Mouse (Mus musculus): ENCODE data around the gene Pprc1. TPM values are rescaled to one million over a fixed set of nuclear protein-coding genes. Genes with fewer than 3 reads are reported as not detected.

Gene Pprc1
- polyA plus RNA-seq, 1 experiment from 2014 or later, result 13.7 TPM

- 4% methylated on average over 13 of the region's 13 CpGs for WGBS (ENCODE audit: insufficient replicate concordance)
- Histone ChIP-seq H3K36me3 (ENCODE audit: control insufficient read depth, insufficient read depth) (peaks cover 33% of the 10 kb centered on the region), H3K9me3 (replicated peaks; ENCODE audit: control insufficient read depth, low read length) (no peaks in the 10 kb centered on the region), H3K27me3 (ENCODE audit: control insufficient read depth, insufficient read depth, low read depth, low read length) (no peaks in the 10 kb centered on the region), H3K4me3 (ENCODE audit: low read depth, low read length) (peak overlapping the region; percentile 85), H3K27ac (ENCODE audit: low read length) (peak overlapping the region; percentile 81), H3K9ac (ENCODE audit: low read depth, low read length) (peak overlapping the region; percentile 90), H3K4me2 (ENCODE audit: low read depth, low read length) (peak overlapping the region; percentile 96), H3K4me1 (ENCODE audit: control insufficient read depth, low read depth, low read length) (peaks cover 61% of the 10 kb centered on the region)
- ATAC-seq (ENCODE audit: low read depth), result no peak
Measured at GRCm38 (mm10) chr19:46037925-46038850, 6.5 kb upstream of the Pprc1 start.

DNA sequence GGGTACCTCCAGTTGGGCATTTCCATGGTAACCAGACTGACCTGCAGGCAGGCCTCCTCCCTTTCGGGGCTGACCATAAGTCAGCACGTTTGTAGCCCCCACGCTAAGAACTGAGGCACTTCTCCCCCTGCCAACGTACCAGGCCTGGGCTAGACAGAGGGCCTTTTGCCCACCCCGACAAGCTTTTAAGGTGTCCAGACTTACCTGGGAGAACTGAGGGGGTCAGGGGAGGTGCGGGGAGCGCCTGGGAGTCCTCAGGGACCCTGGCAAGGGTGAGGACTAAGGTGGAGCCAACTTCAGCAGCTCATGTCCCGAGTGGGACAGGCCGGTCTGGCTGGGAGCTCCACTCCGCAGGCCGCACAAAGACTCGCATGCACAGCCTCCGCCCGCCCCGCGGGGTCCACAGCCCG is 5.8 kb upstream of the Pprc1 start:
- Histone ChIP-seq H3K9me3 (replicated peaks; ENCODE audit: control insufficient read depth, low read length) (no peaks in the 10 kb centered on the region), H3K4me1 (ENCODE audit: control insufficient read depth, low read depth, low read length) (peaks cover 68% of the 10 kb centered on the region), H3K4me2 (ENCODE audit: low read depth, low read length) (peak overlapping the region; percentile 96), H3K4me3 (ENCODE audit: low read depth, low read length) (peak overlapping the region; percentile 85), H3K9ac (ENCODE audit: low read depth, low read length) (peak overlapping the region; percentile 90), H3K36me3 (ENCODE audit: control insufficient read depth, insufficient read depth) (peaks cover 26% of the 10 kb centered on the region), H3K27ac (ENCODE audit: low read length) (peak overlapping the region; percentile 81), H3K27me3 (ENCODE audit: control insufficient read depth, insufficient read depth, low read depth, low read length) (no peaks in the 10 kb centered on the region)
- 0% methylated on average over 15 of the region's 17 CpGs for WGBS (ENCODE audit: insufficient replicate concordance)
- ATAC-seq (ENCODE audit: low read depth), result peak; percentile 14; the same call in 1 of the 2 replicates

DNA sequence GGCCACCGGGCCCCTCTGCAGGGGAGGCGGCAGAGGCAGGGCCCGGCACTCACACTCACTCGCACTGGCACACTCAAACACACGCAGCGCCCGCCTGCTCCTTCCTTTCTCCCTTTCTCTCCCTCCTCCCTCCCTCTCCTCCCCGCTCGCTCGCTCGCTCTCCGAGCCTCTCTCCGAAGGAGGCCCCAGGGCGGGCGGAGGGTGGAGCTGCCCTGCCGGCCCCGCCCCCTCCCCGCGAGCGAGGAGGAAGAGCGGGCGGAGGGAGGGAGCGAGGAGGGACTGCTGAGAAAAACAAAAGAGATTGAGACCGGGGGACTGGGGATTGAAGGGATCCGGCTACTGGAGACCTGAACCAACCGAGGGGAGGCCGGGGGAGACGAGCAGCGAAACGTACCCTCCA is 5.2 kb upstream of the Pprc1 start:
- Histone ChIP-seq H3K27me3 (ENCODE audit: control insufficient read depth, insufficient read depth, low read depth, low read length) (no peaks in the 10 kb centered on the region), H3K27ac (ENCODE audit: low read length) (peak overlapping the region; percentile 81), H3K36me3 (ENCODE audit: control insufficient read depth, insufficient read depth) (peaks cover 20% of the 10 kb centered on the region), H3K4me3 (ENCODE audit: low read depth, low read length) (peak overlapping the region; percentile 85), H3K9me3 (replicated peaks; ENCODE audit: control insufficient read depth, low read length) (no peaks in the 10 kb centered on the region), H3K4me2 (ENCODE audit: low read depth, low read length) (peak overlapping the region; percentile 96), H3K4me1 (ENCODE audit: control insufficient read depth, low read depth, low read length) (peaks cover 74% of the 10 kb centered on the region), H3K9ac (ENCODE audit: low read depth, low read length) (peak overlapping the region; percentile 90)
- ATAC-seq (ENCODE audit: low read depth), result peak; percentile 83
- WGBS (ENCODE audit: insufficient replicate concordance), result 2% methylated on average over 25 of the region's 30 CpGs

DNA sequence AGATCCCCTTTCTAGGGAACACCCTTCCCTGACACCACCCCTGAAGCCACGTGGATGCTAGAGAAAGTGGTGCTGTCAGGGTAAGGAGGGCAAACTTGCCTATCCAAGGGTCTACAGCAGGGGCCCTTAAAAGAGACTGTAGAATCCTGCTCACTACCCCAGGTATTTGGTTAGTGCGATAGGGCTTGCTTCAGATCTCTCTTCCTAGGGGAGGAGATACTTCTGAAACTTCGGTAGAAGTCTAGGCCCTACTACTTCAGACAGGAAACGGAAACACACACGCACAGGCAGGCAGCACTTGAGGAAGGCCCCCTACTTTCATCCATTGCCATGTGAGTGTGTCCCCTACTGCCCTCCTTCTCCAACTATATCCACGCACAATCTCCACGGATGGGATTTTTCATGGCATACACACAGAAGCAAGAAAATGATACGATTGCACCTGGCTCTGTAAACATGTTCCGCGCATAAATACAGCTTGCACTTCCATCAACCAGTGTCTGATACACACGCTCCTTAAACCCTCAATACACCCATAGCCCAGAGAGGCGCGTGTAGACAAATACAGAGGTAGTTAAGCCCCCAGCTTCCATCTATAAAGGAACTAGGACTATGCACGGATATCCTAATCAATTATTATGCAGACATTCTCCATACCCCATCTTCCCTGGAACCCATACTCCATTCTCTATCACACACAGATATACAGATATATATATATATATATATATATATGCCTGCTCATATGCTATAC is 4.4 kb upstream of the Pprc1 start:
- WGBS (ENCODE audit: insufficient replicate concordance), result 27% methylated on average over 14 of the region's 14 CpGs
- peak overlapping the region; percentile 81 for H3K27ac ChIP-seq (ENCODE audit: low read length)
- peak overlapping the region; percentile 85 for H3K4me3 ChIP-seq (ENCODE audit: low read depth, low read length)
- H3K4me2 ChIP-seq (ENCODE audit: low read depth, low read length), result peak overlapping the region; percentile 96
- no peaks in the 10 kb centered on the region for H3K9me3 ChIP-seq (replicated peaks; ENCODE audit: control insufficient read depth, low read length)
- H3K4me1 ChIP-seq (ENCODE audit: control insufficient read depth, low read depth, low read length), result peaks cover 78% of the 10 kb centered on the region
- peaks cover 11% of the 10 kb centered on the region for H3K36me3 ChIP-seq (ENCODE audit: control insufficient read depth, insufficient read depth)
- 0 out of 2 replicates have a peak, but pooled peaks cover under 1% of the 10 kb centered on the region for H3K27me3 ChIP-seq (ENCODE audit: control insufficient read depth, insufficient read depth, low read depth, low read length)
- H3K9ac ChIP-seq (ENCODE audit: low read depth, low read length), result peak overlapping the region; percentile 90
- no peak for ATAC-seq (ENCODE audit: low read depth)

DNA sequence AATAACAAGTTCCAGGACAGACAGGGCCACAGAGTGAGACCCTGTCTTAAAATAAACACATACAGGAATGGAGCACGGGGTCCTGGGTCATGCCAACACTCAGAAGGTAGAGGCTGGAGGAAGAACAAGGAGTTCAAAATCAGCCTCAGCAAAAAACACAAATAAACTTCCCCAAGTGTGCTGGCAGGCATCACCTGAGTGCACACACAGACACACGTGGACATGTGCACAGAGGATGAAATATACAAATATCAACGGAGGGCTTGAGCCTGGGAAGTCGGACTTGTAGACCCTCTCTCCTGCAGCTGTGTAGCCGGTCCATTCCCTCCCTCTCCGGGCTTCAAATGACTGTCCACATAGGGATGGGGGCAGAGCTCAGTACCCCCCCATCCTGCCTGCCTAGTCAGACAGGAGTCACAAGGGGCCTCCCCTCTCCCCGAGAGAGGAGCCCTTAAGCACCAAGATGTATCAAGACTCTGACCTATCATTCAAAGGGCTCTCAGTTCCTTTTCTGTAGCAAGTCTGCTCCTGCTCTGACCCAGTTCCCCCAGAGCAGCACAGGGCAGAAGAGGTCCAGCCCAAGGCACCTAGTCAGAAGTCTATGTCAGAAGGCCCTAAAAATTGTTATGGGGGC is 3.3 kb upstream of the Pprc1 start:
- WGBS (ENCODE audit: insufficient replicate concordance), result 32% methylated on average over 7 of the region's 7 CpGs
- no peaks in the 10 kb centered on the region for H3K9me3 ChIP-seq (replicated peaks; ENCODE audit: control insufficient read depth, low read length)
- H3K9ac ChIP-seq (ENCODE audit: low read depth, low read length), result peak overlapping the region; percentile 56
- peak overlapping the region; percentile 70 for H3K27ac ChIP-seq (ENCODE audit: low read length)
- no peak for ATAC-seq (ENCODE audit: low read depth)
- H3K36me3 ChIP-seq (ENCODE audit: control insufficient read depth, insufficient read depth), result peaks cover under 1% of the 10 kb centered on the region; the same call in 1 of the 2 replicates
- H3K4me2 ChIP-seq (ENCODE audit: low read depth, low read length), result peak overlapping the region; percentile 96
- H3K27me3 ChIP-seq (ENCODE audit: control insufficient read depth, insufficient read depth, low read depth, low read length), result 0 out of 2 replicates have a peak, but pooled peaks cover 2% of the 10 kb centered on the region
- peaks cover 78% of the 10 kb centered on the region for H3K4me1 ChIP-seq (ENCODE audit: control insufficient read depth, low read depth, low read length)
- peak overlapping the region; percentile 27 for H3K4me3 ChIP-seq (ENCODE audit: low read depth, low read length)

DNA sequence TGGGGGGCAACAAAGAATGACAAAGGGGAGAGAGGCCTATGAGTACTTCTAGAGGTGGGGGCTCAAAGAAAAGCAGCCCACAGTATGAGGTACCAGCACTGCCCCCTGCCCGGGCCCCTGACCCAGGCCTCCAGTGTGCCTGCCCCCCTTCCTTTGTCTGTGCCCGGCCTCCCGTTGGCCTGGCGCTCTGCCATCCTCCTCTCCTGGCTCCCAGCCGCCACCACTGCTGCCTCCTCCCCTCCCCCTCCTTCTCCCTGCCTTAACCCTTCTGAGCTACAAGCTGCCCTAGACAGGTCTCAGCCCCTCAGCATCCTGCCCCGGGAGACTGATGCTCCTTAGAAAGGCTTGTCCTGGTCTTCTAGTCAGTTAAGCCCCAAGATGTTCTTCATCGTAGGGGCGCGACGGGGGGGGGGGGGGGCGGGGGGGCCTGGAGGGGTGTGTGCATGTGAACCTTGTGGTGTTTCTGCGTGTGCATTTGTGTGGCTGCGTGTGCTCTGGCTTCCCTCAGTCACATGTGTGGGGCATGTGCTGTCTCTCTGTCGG is 2.7 kb upstream of the Pprc1 start:
- H3K4me3 ChIP-seq (ENCODE audit: low read depth, low read length), result peak overlapping the region; percentile 27
- no peaks in the 10 kb centered on the region for H3K36me3 ChIP-seq (ENCODE audit: control insufficient read depth, insufficient read depth)
- ATAC-seq (ENCODE audit: low read depth), result no peak
- WGBS (ENCODE audit: insufficient replicate concordance), result 1% methylated on average over 14 of the region's 14 CpGs
- H3K4me2 ChIP-seq (ENCODE audit: low read depth, low read length), result peak overlapping the region; percentile 96
- H3K27ac ChIP-seq (ENCODE audit: low read length), result peak overlapping the region; percentile 70
- H3K4me1 ChIP-seq (ENCODE audit: control insufficient read depth, low read depth, low read length), result peaks cover 74% of the 10 kb centered on the region
- peaks cover 4% of the 10 kb centered on the region; the same call in 1 of the 2 replicates for H3K27me3 ChIP-seq (ENCODE audit: control insufficient read depth, insufficient read depth, low read depth, low read length)
- peak overlapping the region; percentile 56 for H3K9ac ChIP-seq (ENCODE audit: low read depth, low read length)
- no peaks in the 10 kb centered on the region for H3K9me3 ChIP-seq (replicated peaks; ENCODE audit: control insufficient read depth, low read length)

DNA sequence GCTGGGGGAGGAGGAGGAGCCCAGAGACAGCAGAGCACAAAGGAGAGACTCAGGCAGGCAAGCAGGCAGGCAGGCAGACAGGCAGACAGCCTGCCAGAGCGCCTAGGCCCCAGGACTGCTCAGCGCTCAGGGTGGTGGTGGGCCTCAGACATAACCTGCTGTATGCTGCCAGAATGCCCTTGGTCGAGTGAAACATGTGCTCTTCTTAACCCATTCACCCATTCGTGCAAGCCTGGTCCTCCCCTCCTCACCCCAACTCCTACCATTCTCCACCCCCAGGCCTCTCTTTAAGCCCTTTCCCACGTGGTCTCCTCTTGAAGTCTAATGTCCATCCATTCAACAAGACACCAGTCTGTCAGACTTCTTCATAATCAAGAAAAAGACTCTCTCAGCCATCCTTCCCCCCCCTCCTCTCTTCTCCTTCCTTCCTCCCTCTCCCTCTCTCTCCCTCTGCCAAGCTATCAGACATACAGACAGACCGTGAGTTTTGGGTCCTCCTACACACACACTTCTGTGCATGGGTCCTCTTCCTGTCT is 2.1 kb upstream of the Pprc1 start:
- Histone ChIP-seq H3K4me3 (ENCODE audit: low read depth, low read length) (peak overlapping the region; percentile 27), H3K4me1 (ENCODE audit: control insufficient read depth, low read depth, low read length) (peaks cover 72% of the 10 kb centered on the region), H3K4me2 (ENCODE audit: low read depth, low read length) (peak overlapping the region; percentile 96), H3K27me3 (ENCODE audit: control insufficient read depth, insufficient read depth, low read depth, low read length) (peaks cover 4% of the 10 kb centered on the region; the same call in 1 of the 2 replicates), H3K9me3 (replicated peaks; ENCODE audit: control insufficient read depth, low read length) (no peaks in the 10 kb centered on the region), H3K27ac (ENCODE audit: low read length) (peak overlapping the region; percentile 70), H3K9ac (ENCODE audit: low read depth, low read length) (peak overlapping the region; percentile 56), H3K36me3 (ENCODE audit: control insufficient read depth, insufficient read depth) (no peaks in the 10 kb centered on the region)
- ATAC-seq (ENCODE audit: low read depth), result no peak
- 7% methylated on average over 4 of the region's 6 CpGs for WGBS (ENCODE audit: insufficient replicate concordance)

DNA sequence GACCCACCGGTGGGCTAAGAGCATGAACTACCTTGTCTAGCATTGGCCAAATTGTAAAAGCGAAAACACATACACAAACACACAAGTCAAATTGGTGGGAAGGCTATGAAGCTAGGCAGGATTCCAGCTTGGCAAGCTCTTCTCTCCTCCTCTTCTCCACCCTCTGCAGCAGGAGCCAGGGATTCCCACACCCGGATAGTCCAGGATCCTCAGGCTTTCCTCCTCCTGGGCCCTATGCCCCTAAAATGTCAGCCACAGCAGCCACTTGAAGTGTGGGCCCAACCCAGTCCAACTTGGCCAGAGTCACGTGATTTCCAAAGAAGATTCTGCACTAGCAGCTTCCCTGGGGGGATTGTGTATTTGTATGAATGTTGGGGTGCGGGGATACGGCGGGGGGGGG is 1.3 kb upstream of the Pprc1 start:
- Histone ChIP-seq H3K4me3 (ENCODE audit: low read depth, low read length) (no peak overlapping the region; the same call in 1 of the 2 replicates), H3K27me3 (ENCODE audit: control insufficient read depth, insufficient read depth, low read depth, low read length) (peaks cover 4% of the 10 kb centered on the region; the same call in 1 of the 2 replicates), H3K9me3 (replicated peaks; ENCODE audit: control insufficient read depth, low read length) (no peaks in the 10 kb centered on the region), H3K4me2 (ENCODE audit: low read depth, low read length) (peak overlapping the region; percentile 96), H3K36me3 (ENCODE audit: control insufficient read depth, insufficient read depth) (no peaks in the 10 kb centered on the region), H3K27ac (ENCODE audit: low read length) (peak overlapping the region; percentile 12; the same call in 1 of the 2 replicates), H3K9ac (ENCODE audit: low read depth, low read length) (no peak overlapping the region), H3K4me1 (ENCODE audit: control insufficient read depth, low read depth, low read length) (peaks cover 66% of the 10 kb centered on the region)
- WGBS (ENCODE audit: insufficient replicate concordance), result 55% methylated on average over 7 of the region's 7 CpGs
- no peak for ATAC-seq (ENCODE audit: low read depth)

Data from liver, embryonic 16.5 days (tissue).